In the genomic region with DNA sequence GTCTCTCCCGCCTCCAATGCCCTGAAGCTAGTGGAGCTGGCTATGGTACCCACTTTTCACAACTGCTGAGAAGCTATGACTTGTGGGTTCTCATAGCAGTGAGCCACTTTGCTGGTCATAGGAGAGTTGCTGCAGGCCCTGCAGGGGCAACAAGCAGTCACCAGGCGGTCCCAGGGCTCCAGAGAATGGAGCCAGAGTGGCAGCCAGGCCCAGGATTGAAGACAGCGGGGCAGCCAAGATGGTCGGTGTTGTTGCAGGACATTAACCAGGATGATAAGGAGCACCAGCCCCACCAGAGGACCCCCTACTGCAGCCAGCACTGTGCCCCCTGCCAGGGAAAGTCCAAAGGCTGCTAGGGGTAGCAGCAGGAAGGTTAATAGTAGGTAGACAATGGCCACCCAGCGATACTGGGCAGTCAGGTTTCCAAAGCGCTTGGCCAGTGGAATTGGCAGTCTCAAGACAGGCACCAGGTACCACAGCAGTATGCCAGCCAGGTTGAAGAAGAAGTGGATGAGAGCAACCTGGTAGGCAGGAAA, we compare ENCODE assay signal across 1 mouse cellular context.
TF ChIP-seq lines count a peak whose summit lies in the region.

No protein-coding gene starts in this region.

TF ChIP-seq in MEL, 35 proteins besides CTCF, POLR2A, EP300 and RAD21:
- TF ChIP-seq MYC (IDR thresholded peaks at IDR 0.05; ENCODE audit: low read depth, low read length) (no peak), UBTF (IDR thresholded peaks at IDR 0.05; ENCODE audit: borderline replicate concordance, insufficient read depth, low read depth, low read length) (no peak), NELFE (IDR thresholded peaks at IDR 0.05; ENCODE audit: low read depth, low read length) (no peak), USF1 (IDR thresholded peaks at IDR 0.05; ENCODE audit: low read depth, low read length) (no peak), TBP (IDR thresholded peaks at IDR 0.05; ENCODE audit: low read depth, low read length) (no peak), SMC3 (IDR thresholded peaks at IDR 0.05; ENCODE audit: low read depth, low read length) (no peak), POLR2AphosphoS5 (IDR thresholded peaks at IDR 0.05; ENCODE audit: borderline replicate concordance, low read depth, low read length) (no peak), ELF1 (IDR thresholded peaks at IDR 0.05; ENCODE audit: low read depth, low read length) (no peak), ZKSCAN1 (IDR thresholded peaks at IDR 0.05; ENCODE audit: low read depth, low read length) (no peak), MAFK (IDR thresholded peaks at IDR 0.05; ENCODE audit: borderline replicate concordance, low read depth, low read length) (no peak), ZNF384 (IDR thresholded peaks at IDR 0.05; ENCODE audit: low read depth, low read length) (no peak)
TF ChIP-seq in MEL: peak in this region for 0.
